27 mouse cellular contexts compared by ENCODE assay signal in genomic region chr9:67847606-67848005, GRCm38 (mm10). TPM values are rescaled to one million over a fixed set of nuclear protein-coding genes. Genes with fewer than 3 reads are reported as not detected.
DNase-seq lines count a peak whose midpoint lies in the region; ATAC-seq and TF ChIP-seq lines count a peak whose summit lies in the region.
"Had no signal": no experiment of that assay in that cellular context is flagged by ENCODE, and none has a peak within 500 bp of the region (broad histone marks: within the 10 kb centered on the region; RNA-seq: fewer than 3 reads in every experiment).

No protein-coding gene starts in this region.

- DNase-seq in adrenal gland, postnatal 10 days, result peak; percentile 34
- no peak for DNase-seq in adrenal gland, postnatal 25 days
- DNase-seq in cerebellum, postnatal 10 days, result peak; percentile 19 to 22
- DNase-seq in cerebellum, postnatal 14 days, result no peak
- DNase-seq in liver, adult 2 months (ENCODE audit: extremely low read depth, low read depth, low spot score), result peak; percentile 60
- DNase-seq in B cell, adult 2 months, result no peak
- DNase-seq: heart, postnatal 14 days; kidney, adult 9 months; kidney, postnatal 14 days; lung, postnatal 4 days; right cerebral cortex, postnatal 14 days had no signal

- no peak for TF ChIP-seq CTCF in liver, adult 2 months (IDR thresholded peaks at IDR 0.05; ENCODE audit: low read depth, low read length)

- H3K9me3 ChIP-seq in liver, embryonic 12.5 days (replicated peaks), result no peaks in the 10 kb centered on the region
- H3K9me3 ChIP-seq: heart, embryonic 12.5 days; limb, embryonic 12.5 days; lung, embryonic 15.5 days; midbrain, embryonic 15.5 days; neural tube, embryonic 12.5 days had no signal

- H3K4me1 ChIP-seq in liver, adult 2 months (ENCODE audit: control insufficient read depth, insufficient read depth, low read length), result peaks cover 21% of the 10 kb centered on the region
- H3K4me1 ChIP-seq in liver, embryonic 12.5 days, result peaks cover 71% of the 10 kb centered on the region
- H3K4me1 ChIP-seq: midbrain, embryonic 15.5 days; neural tube, embryonic 12.5 days had no signal

- no peak overlapping the region for H3K9ac ChIP-seq in liver, adult 2 months (ENCODE audit: low read depth, low read length)
- no peak overlapping the region for H3K9ac ChIP-seq in liver, embryonic 12.5 days
- H3K9ac ChIP-seq: heart, embryonic 12.5 days; limb, embryonic 12.5 days; liver, embryonic 14.5 days; lung, embryonic 15.5 days; midbrain, embryonic 15.5 days; neural tube, embryonic 12.5 days had no signal

- H3K4me2 ChIP-seq in liver, embryonic 12.5 days, result no peak overlapping the region
- H3K4me2 ChIP-seq: heart, embryonic 12.5 days; limb, embryonic 12.5 days; lung, embryonic 15.5 days; midbrain, embryonic 15.5 days; neural tube, embryonic 12.5 days had no signal

- H3K36me3 ChIP-seq in liver, adult 2 months (ENCODE audit: control insufficient read depth, insufficient read depth, low read length), result no peaks in the 10 kb centered on the region
- peaks cover 37% of the 10 kb centered on the region for H3K36me3 ChIP-seq in liver, embryonic 12.5 days
- no peaks in the 10 kb centered on the region for H3K36me3 ChIP-seq in macrophage (ENCODE audit: inconsistent target)
- H3K36me3 ChIP-seq: heart, embryonic 12.5 days; limb, embryonic 12.5 days; lung, embryonic 15.5 days; midbrain, embryonic 15.5 days; neural tube, embryonic 12.5 days had no signal

- no peak overlapping the region for H3K27ac ChIP-seq in liver, adult 2 months (replicated peaks; ENCODE audit: insufficient read depth, low read depth, low read length)
- H3K27ac ChIP-seq in liver, embryonic 12.5 days, result no peak overlapping the region
- peak overlapping the region; percentile 92 for H3K27ac ChIP-seq in macrophage
- H3K27ac ChIP-seq: hindbrain, postnatal 0 days; limb, embryonic 12.5 days; liver, embryonic 14.5 days; lung, embryonic 15.5 days; midbrain, embryonic 15.5 days; neural tube, embryonic 12.5 days; stomach, postnatal 0 days had no signal

- TF ChIP-seq POLR2A in liver, adult 2 months (IDR thresholded peaks at IDR 0.05; ENCODE audit: extremely low read depth, insufficient read depth, low read length), result no peak

- H3K27me3 ChIP-seq in liver, adult 2 months (ENCODE audit: control insufficient read depth, insufficient read depth, low read length), result no peaks in the 10 kb centered on the region
- H3K27me3 ChIP-seq in liver, embryonic 12.5 days (replicated peaks), result no peaks in the 10 kb centered on the region
- H3K27me3 ChIP-seq: heart, embryonic 12.5 days; limb, embryonic 12.5 days; lung, embryonic 15.5 days; midbrain, embryonic 15.5 days; neural tube, embryonic 12.5 days had no signal

- ATAC-seq in liver, embryonic 12.5 days, result no peak
- ATAC-seq: CD4-positive, CD25-positive, alpha-beta regulatory T cell, adult 4 months; forebrain, embryonic 14.5 days; hindbrain, postnatal 0 days; intestine, embryonic 16.5 days; midbrain, embryonic 15.5 days had no signal

- no peak overlapping the region for H3K4me3 ChIP-seq in liver, adult 2 months (ENCODE audit: insufficient read depth, low read depth, low read length)
- no peak overlapping the region for H3K4me3 ChIP-seq in liver, embryonic 12.5 days
- H3K4me3 ChIP-seq in macrophage (ENCODE audit: inconsistent target), result no peak overlapping the region
- H3K4me3 ChIP-seq: heart, embryonic 12.5 days; limb, embryonic 12.5 days; lung, embryonic 15.5 days; midbrain, embryonic 15.5 days; neural tube, embryonic 12.5 days had no signal

- 41% methylated on average over 3 of the region's 3 CpGs for WGBS in liver, adult 2 months
- WGBS in liver, embryonic 12.5 days (ENCODE audit: insufficient replicate concordance), result 82% methylated on average over 3 of the region's 3 CpGs
- WGBS in macrophage (ENCODE audit: missing documents), result 93% methylated on average over 3 of the region's 3 CpGs

- H3K79me2 ChIP-seq in liver, adult 2 months (ENCODE audit: control insufficient read depth, insufficient read depth, low read length), result peaks cover 28% of the 10 kb centered on the region
- H3K79me2 ChIP-seq in macrophage (ENCODE audit: inconsistent target), result peaks cover 89% of the 10 kb centered on the region

RNA-seq across cellular contexts. Expression of gene Vps13c, which starts 7.4 kb away (rescaled TPM):
- total RNA-seq in adrenal gland, postnatal 10 days (2021), result 10 to 100 TPM; 32.2 to 49.3 TPM
- total RNA-seq in adrenal gland, postnatal 25 days (2021), result 61.2 and 75.2 TPM in 2 replicates
- 29.7 and 34.6 TPM in 2 replicates for total RNA-seq in liver, adult 2 months (2014; rRNA removed)
- 4.8 and 4.9 TPM in 2 replicates for polyA plus RNA-seq in liver, adult 2 months (2012; rRNA removed)
- polyA plus RNA-seq in liver, embryonic 12.5 days (2016; fragmentation: Nextera tagmentation; extraction: Ambion mirVana), result 9.7 and 11.7 TPM in 2 replicates
- 100 to 1,000 TPM in 21 of 26 experiments, 10 to 100 TPM in 5; 32.7 to 447 (median 280) TPM for total RNA-seq in macrophage (2018; cell fraction: chromatin; rRNA removed)
- total RNA-seq in macrophage (2018; cell fraction: cytosol; rRNA removed), result 10 to 100 TPM; 23.9 to 75.6 (median 46.1) TPM
- 100 to 1,000 TPM in 20 of 26 experiments, 10 to 100 TPM in 6; 32.9 to 256 (median 140) TPM for total RNA-seq in macrophage (2018; cell fraction: nucleus; rRNA removed)
- 26.6 to 52.6 TPM (median 28.0 TPM) in 3 replicates for polyA plus RNA-seq in macrophage (2018)

RNA-seq across cellular contexts. Expression of gene C2cd4a, which starts 15.5 kb away (rescaled TPM):
- under 1 TPM in 1 of 2 experiments, not detected in 1; 0.21 TPM for total RNA-seq in adrenal gland, postnatal 10 days (2021)
- not detected in 2 replicates for total RNA-seq in adrenal gland, postnatal 25 days (2021)
- total RNA-seq in liver, adult 2 months (2014; rRNA removed), result not detected in 2 replicates
- 0.07 TPM in 1 of 2 replicates, not detected in the other for polyA plus RNA-seq in liver, adult 2 months (2012; rRNA removed)
- 6.4 and 6.5 TPM in 2 replicates for polyA plus RNA-seq in liver, embryonic 12.5 days (2016; fragmentation: Nextera tagmentation; extraction: Ambion mirVana)
- total RNA-seq in macrophage (2018; cell fraction: chromatin; rRNA removed), result not detected
- not detected for total RNA-seq in macrophage (2018; cell fraction: cytosol; rRNA removed)
- total RNA-seq in macrophage (2018; cell fraction: nucleus; rRNA removed), result not detected
- polyA plus RNA-seq in macrophage (2018), result not detected in 3 replicates
- total RNA-seq: gastrocnemius, adult 8-10 months; granulocyte monocyte progenitor cell, adult 5-6 weeks; heart, postnatal 14 days had no signal
- polyA plus RNA-seq: CD4-positive, CD25-positive, alpha-beta regulatory T cell, adult 4 months; hindbrain, embryonic 11.5 days had no signal

Comparison
In these comparisons a context has a peak if more than half of its experiments do, and no peak if none do; other contexts are left out.
1. DNase-seq: peak in adrenal gland, postnatal 10 days (single experiment), cerebellum, postnatal 10 days (2 of 2) and liver, adult 2 months (single experiment); none in adrenal gland, postnatal 25 days (single experiment), cerebellum, postnatal 14 days (0 of 2) and B cell, adult 2 months (0 of 2).